Mouse (Mus musculus): ENCODE data around the gene Rbbp5. TPM values are rescaled to one million over a fixed set of nuclear protein-coding genes. Genes with fewer than 3 reads are reported as not detected.
"Not testable (repeated sequence)": the region's sequence is repeated elsewhere in the genome, so short reads cannot be mapped to it uniquely, and the experiment has no call there.

Rbbp5 gene
- total RNA-seq (2021), result 10 to 100 TPM; 64.0 to 71.1 TPM
- long read RNA-seq, experiment 1, transcript Rbbp5-203 (1 exons, 1,923 nt), result major isoform, 6 of 34 reads
- long read RNA-seq, experiment 1, partial matches to known transcripts, result 4 of 34 reads
- long read RNA-seq, experiment 1, other reads (novel, unspliced or antisense), result 20 of 34 reads
- long read RNA-seq, experiment 2, transcript Rbbp5-203 (1 exons, 1,923 nt), result major isoform, 6 of 40 reads
- long read RNA-seq, experiment 2, partial matches to known transcripts, result 4 of 40 reads
- long read RNA-seq, experiment 2, other reads (novel, unspliced or antisense), result 23 of 40 reads

- TF ChIP-seq CTCF (conservative IDR thresholded peaks at IDR 0.05), result peak; percentile 38
- DNase-seq (ENCODE audit: low spot score in 2 of 2), result peak; percentile 80 to 86
- H3K4me3 ChIP-seq, result peak within 1 kb of the TSS; percentile 91
- peak within 1 kb of the TSS; percentile 99 for H3K27ac ChIP-seq
Observed at GRCm38 (mm10) chr1:132476928-132477691, at the start of gene Rbbp5. TSS of gene Rbbp5 (plus strand) at chr1:132477365.

GRCm38 (mm10) chr1:132430818-132431217, 46.3 kb upstream of the Rbbp5 start:
- peak overlapping the region; percentile 53 for H3K27ac ChIP-seq
- H3K4me3 ChIP-seq, result no peak overlapping the region
- DNase-seq (ENCODE audit: low spot score in 2 of 2), result peak in 1 of 2 experiments; percentile 27
- TF ChIP-seq CTCF (conservative IDR thresholded peaks at IDR 0.05), result no peak

DNA sequence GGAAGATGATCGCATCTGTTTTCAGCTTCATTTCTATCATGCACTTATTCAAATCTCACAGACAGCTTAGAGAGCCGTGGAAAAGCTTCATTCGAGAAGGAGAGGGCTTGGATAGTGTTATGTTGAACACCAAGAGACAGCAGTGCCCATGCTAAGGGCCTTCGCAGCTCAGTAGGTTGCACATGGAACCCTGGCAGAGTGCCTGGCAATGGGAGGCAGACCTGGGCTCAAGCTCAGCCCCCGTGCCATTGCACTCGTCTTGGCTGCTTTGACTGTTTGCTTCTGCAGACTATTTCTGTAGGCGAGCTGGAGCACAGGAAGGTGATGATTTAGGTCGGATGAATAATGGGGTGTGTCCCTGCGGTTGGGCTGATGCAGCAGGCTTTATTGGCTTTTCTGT, 45.4 kb upstream of the Rbbp5 start:
- DNase-seq (ENCODE audit: low spot score in 2 of 2), result peak in 1 of 2 experiments; percentile 41
- Histone ChIP-seq H3K27ac (peak overlapping the region; percentile 53), H3K4me3 (no peak overlapping the region; the same call in 1 of the 2 replicates)
- TF ChIP-seq CTCF (conservative IDR thresholded peaks at IDR 0.05), result no peak

- no peak overlapping the region for H3K27ac ChIP-seq
- TF ChIP-seq CTCF (conservative IDR thresholded peaks at IDR 0.05), result no peak
Observed at GRCm38 (mm10) chr1:132433349-132433748, 43.8 kb upstream of the Rbbp5 start.

DNA sequence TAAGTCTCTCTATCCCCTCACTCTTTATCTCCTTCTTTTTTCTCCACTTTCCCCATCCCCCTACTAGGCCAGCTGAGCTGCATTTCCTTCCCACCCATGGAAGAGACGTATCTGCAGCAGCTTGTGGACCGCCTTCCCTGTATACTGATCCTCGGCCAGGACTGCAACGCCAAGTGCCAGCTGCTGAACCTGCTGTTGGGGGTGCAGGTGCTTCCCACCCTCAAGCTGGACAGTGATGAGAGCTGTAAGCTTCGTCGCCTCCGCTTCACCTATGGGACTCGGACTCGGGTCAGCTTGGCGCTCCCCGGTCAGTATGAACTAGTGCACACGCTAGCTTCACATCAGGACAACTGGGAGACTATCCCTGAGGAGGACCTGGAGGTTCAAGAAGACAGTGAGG, 43.1 kb upstream of the Rbbp5 start:
- no peak for DNase-seq (ENCODE audit: low spot score in 2 of 2)
- H3K4me3 ChIP-seq, result no peak overlapping the region
- H3K27ac ChIP-seq, result 0 out of 2 replicates have a peak overlapping the region, but pooled peaks have one; percentile 18
- TF ChIP-seq CTCF (conservative IDR thresholded peaks at IDR 0.05), result no peak

More at GRCm38 (mm10) chr1:132433349-132433748, 43.8 kb upstream of the Rbbp5 start:
- DNase-seq (ENCODE audit: low spot score in 2 of 2), result no peak
- H3K4me3 ChIP-seq, result no peak overlapping the region

- DNase-seq (ENCODE audit: low spot score in 2 of 2), result no peak
- TF ChIP-seq CTCF (conservative IDR thresholded peaks at IDR 0.05), result no peak
- H3K4me3 ChIP-seq, result no peak overlapping the region
- H3K27ac ChIP-seq, result peak overlapping the region; percentile 73
Observed at GRCm38 (mm10) chr1:132436320-132436958, 40.7 kb upstream of the Rbbp5 start.

- no peak for DNase-seq (ENCODE audit: low spot score in 2 of 2)
- no peak overlapping the region for H3K4me3 ChIP-seq
- 0 out of 2 replicates have a peak, but pooled peaks have one; percentile 15 for TF ChIP-seq CTCF (conservative IDR thresholded peaks at IDR 0.05)
- peak overlapping the region; percentile 73 for H3K27ac ChIP-seq
Observed at GRCm38 (mm10) chr1:132436960-132437359, 40.2 kb upstream of the Rbbp5 start.

GRCm38 (mm10) chr1:132437389-132437788, 39.8 kb upstream of the Rbbp5 start:
- DNase-seq (ENCODE audit: low spot score in 2 of 2), result no peak
- TF ChIP-seq CTCF (conservative IDR thresholded peaks at IDR 0.05), result no peak
- H3K4me3 ChIP-seq, result no peak overlapping the region
- peak overlapping the region; percentile 73 for H3K27ac ChIP-seq

- H3K4me3 ChIP-seq, result no peak overlapping the region
- no peak for DNase-seq (ENCODE audit: low spot score in 2 of 2)
- H3K27ac ChIP-seq, result 0 out of 2 replicates have a peak overlapping the region, but pooled peaks have one; percentile 3
- TF ChIP-seq CTCF (conservative IDR thresholded peaks at IDR 0.05), result peak; percentile 47
Observed at GRCm38 (mm10) chr1:132440896-132441435, 36.2 kb upstream of the Rbbp5 start.

GRCm38 (mm10) chr1:132449742-132450141, 27.4 kb upstream of the Rbbp5 start:
- TF ChIP-seq CTCF (conservative IDR thresholded peaks at IDR 0.05), result no peak
- H3K4me3 ChIP-seq, result no peak overlapping the region
- no peak for DNase-seq (ENCODE audit: low spot score in 2 of 2)

DNA sequence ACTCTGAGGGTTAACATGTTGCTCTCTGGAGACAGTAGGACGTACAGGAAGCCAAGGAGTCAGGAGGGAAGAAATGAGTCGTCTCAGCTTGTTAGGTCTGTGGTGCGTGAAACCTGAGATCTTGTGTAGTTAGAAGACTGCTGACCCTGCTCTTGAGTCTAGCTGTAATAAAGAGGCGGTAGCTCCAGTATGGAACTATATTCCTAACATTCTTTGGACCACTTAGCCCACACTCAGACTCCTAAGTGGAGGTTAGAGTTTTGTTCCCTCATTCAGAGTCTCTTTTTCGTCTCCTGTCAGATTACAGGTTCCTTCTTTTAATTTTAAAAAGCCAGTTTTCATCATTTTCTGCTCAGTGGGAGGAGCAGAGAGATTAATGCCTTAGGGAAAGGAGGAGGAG, 12.5 kb upstream of the Rbbp5 start:
- Histone ChIP-seq H3K4me3 (no peak overlapping the region), H3K27ac (no peak overlapping the region)
- no peak for DNase-seq (ENCODE audit: low spot score in 2 of 2)
- no peak for TF ChIP-seq CTCF (conservative IDR thresholded peaks at IDR 0.05)

More at GRCm38 (mm10) chr1:132449742-132450141, 27.4 kb upstream of the Rbbp5 start:
- H3K27ac ChIP-seq, result no peak overlapping the region

GRCm38 (mm10) chr1:132468926-132469325, 8.2 kb upstream of the Rbbp5 start:
- H3K4me3 ChIP-seq, result no peak overlapping the region
- DNase-seq (ENCODE audit: low spot score in 2 of 2), result no peak
- no peak for TF ChIP-seq CTCF (conservative IDR thresholded peaks at IDR 0.05)
- no peak overlapping the region for H3K27ac ChIP-seq

DNA sequence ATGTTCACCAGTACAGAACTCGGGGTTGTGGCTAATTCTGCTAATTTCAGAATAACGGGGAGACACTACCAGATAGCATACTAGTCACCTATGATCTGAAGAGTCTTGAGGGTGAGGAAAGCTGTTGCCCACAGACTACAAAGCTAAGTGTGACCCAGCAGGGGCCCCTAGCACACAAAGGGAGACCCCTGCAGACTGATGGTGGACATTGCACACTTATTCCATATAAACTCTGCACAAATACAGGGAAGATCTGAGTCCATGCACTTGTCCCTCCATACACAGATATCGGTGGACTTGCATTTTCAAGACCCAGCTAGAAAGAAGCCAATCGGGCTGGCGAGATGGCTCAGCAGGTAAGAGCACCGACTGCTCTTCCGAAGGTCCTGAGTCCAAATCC, 7.6 kb upstream of the Rbbp5 start:
- Histone ChIP-seq H3K4me3 (no peak overlapping the region), H3K27ac (no peak overlapping the region)
- no peak for DNase-seq (ENCODE audit: low spot score in 2 of 2)
- peak; percentile 44 for TF ChIP-seq CTCF (conservative IDR thresholded peaks at IDR 0.05)

- H3K4me3 ChIP-seq; DNase-seq (ENCODE audit: low spot score in 2 of 2); H3K27ac ChIP-seq: not testable (repeated sequence)
Observed at GRCm38 (mm10) chr1:132470031-132470430, 7.1 kb upstream of the Rbbp5 start.
